Mouse (Mus musculus) CH12F3 (cell line): Measurements from ENCODE around the gene Slc12a5.

Experiments
- in situ Hi-C: fragments of 300-500 bp; cut with MboI; formaldehyde crosslinking; loops from 2 replicates; pipeline ENCODE4 v1.14.3; 2020; ENCODE audit warnings: low sequenced_read_pairs

Slc12a5 gene

GRCm38 (mm10) chr2:164960716-164961441 lies at the start of gene Slc12a5:
TSS of gene Slc12a5 (plus strand) at chr2:164960802.
- in situ Hi-C loops, result loop anchor here (25.0 kb wide), 1 partner anchor 301 kb away; no protein-coding TSS in a partner anchor

GRCm38 (mm10) chr2:164911086-164912048 lies 49.2 kb upstream of the Slc12a5 start, which contains the start of gene Zfp335:
TSS of gene Zfp335 (minus strand) at chr2:164911757.
- in situ Hi-C loops, result no loop called here

- in situ Hi-C loops, result no loop called here
Observed at GRCm38 (mm10) chr2:164912151-164912550, 48.5 kb upstream of the Slc12a5 start.

GRCm38 (mm10) chr2:164912749-164913427 lies 47.7 kb upstream of the Slc12a5 start:
- in situ Hi-C loops, result no loop called here

GRCm38 (mm10) chr2:164913428-164913786 lies 47.2 kb upstream of the Slc12a5 start:
- in situ Hi-C loops, result no loop called here

GRCm38 (mm10) chr2:164916820-164917219 lies 43.8 kb upstream of the Slc12a5 start:
- in situ Hi-C loops, result no loop called here

- in situ Hi-C loops, result no loop called here
Observed at GRCm38 (mm10) chr2:164917371-164917770, 43.2 kb upstream of the Slc12a5 start.

GRCm38 (mm10) chr2:164918325-164918724 lies 42.3 kb upstream of the Slc12a5 start:
- in situ Hi-C loops, result no loop called here

GRCm38 (mm10) chr2:164921984-164922383 lies 38.6 kb upstream of the Slc12a5 start:
- in situ Hi-C loops, result no loop called here

- in situ Hi-C loops, result no loop called here
Observed at GRCm38 (mm10) chr2:164923291-164923690, 37.3 kb upstream of the Slc12a5 start.

- in situ Hi-C loops, result no loop called here
Observed at GRCm38 (mm10) chr2:164924100-164924857, 36.3 kb upstream of the Slc12a5 start.

GRCm38 (mm10) chr2:164930706-164931581 lies 29.7 kb upstream of the Slc12a5 start:
- in situ Hi-C loops, result no loop called here

GRCm38 (mm10) chr2:164933534-164933933 lies 27.1 kb upstream of the Slc12a5 start:
- in situ Hi-C loops, result no loop called here

GRCm38 (mm10) chr2:164935991-164936390 lies 24.6 kb upstream of the Slc12a5 start:
- in situ Hi-C loops, result no loop called here

- in situ Hi-C loops, result no loop called here
Observed at GRCm38 (mm10) chr2:164938146-164939091, 22.2 kb upstream of the Slc12a5 start.

- in situ Hi-C loops, result no loop called here
Observed at GRCm38 (mm10) chr2:164939106-164939505, 21.5 kb upstream of the Slc12a5 start.

GRCm38 (mm10) chr2:164940140-164940830 lies 20.3 kb upstream of the Slc12a5 start, which contains the start of gene Mmp9:
TSS of gene Mmp9 (plus strand) at chr2:164940780.
- in situ Hi-C loops, result no loop called here
